Mouse (Mus musculus) left cerebral cortex, postnatal 10 days (tissue): Measurements from ENCODE around the gene Catsperd. TPM values are rescaled to one million over a fixed set of nuclear protein-coding genes. Genes with fewer than 3 reads are reported as not detected.
A peak's percentile ranks its signal among the peaks of the same experiment; 100 is the strongest.
"Not testable (repeated sequence)": the region's sequence is repeated elsewhere in the genome, so short reads cannot be mapped to it uniquely, and the experiment has no call there.

ENCODE experiments used
- DNase-seq, 2 experiments: peaks; one replicate each; pipeline ENCODE4 v3.0.0; 2021 to 2022; ENCODE audit warnings: low spot score in 2 of 2, mixed read lengths in 1 of 2; ENCODE audit errors: extremely low spot score in 1 of 2
- intact Hi-C: fragments of 180-260 bp; cut with DNase I; formaldehyde crosslinking; loops from one replicate; pipeline ENCODE4 v1.15.1; 2025
- total RNA-seq, 2 experiments: library from RNA; stranded (reverse); gene quantifications; 2 replicates each; pipeline ENCODE4 v1.2.3; 2021

Catsperd gene
- total RNA-seq, 2 experiments from 2014 or later: 0.41 to 0.73 TPM

DNA sequence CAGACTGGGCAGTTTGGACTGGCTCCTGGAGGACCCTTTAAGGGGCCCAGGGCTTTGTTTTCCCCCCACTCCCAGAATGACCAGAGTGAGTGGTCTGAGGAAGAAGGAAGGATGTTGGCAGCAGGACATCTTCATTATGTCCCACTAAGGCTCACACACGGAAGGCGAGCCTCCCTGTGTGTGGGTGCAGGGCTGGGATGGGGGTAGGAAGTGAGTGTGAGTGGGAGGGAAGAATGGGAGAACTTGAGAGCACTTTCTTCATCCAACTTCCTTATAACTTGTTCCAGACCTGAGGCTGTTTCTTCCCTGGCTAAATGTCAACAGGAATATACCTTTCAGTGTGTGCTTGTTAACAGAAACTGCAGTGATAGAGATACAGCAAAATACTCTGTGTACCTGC is 16.6 kb upstream of the Catsperd start:
- intact Hi-C loops: loop anchor here (5.0 kb wide), 1 partner anchor 61 kb away; the partner anchor contains the start of gene Ranbp3
- no peak for DNase-seq

DNA sequence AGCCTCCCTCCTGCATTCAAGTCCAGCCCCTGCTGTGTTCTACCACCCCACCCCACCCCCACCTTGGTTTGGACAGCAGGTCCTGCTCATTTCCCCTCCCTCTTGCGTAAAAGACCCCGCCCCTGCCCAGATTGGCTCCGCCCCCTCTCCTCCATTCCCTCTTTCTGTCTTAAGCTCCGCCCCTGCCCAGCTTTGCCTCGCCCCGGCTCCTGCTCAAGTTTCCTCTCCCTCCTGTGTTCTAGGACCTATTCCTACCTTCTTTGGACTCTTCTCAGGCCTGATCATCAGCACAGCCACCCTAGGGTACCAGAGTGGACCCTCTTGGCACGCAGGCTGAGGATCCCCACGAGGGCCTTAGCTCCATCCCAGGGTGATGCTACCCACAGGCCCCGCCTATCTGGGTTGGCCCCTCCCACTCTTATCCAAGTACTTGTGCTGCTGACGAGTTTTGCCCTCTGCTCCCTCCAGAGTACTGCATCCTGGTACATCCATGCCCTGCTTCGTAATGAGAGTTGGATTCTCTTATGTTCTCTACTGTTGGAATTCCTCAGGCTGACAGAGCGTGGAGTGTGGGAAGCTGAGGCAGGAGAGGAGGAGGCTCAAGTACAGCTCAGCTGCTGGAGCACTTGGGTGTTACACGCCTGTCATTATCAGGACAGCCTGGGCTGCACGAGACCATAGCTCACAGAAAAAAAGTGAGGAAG is 15.9 kb upstream of the Catsperd start:
- intact Hi-C loops: loop anchor here (5.0 kb wide), 1 partner anchor 60 kb away; the partner anchor contains the start of gene Ranbp3

DNA sequence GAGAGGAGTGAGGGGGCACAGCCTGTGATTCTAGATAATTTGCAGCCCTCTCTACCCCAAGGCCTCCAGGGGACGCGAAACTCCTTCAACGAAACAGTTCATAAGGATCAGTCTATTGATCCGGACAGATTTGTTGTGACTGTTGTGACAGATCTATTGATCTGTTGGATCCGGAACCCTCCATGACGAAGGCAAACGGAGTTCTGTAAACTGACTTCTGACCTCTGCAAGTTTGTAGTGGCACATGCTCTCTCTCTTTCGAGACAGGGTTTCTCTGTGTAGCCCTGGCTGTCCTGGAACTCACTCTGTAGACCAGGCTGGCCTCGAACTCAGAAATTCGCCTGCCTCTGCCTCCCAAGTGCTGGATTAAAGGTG is 15.4 kb upstream of the Catsperd start:
- intact Hi-C loops: loop anchor here (5.0 kb wide), 1 partner anchor 60 kb away; the partner anchor contains the start of gene Ranbp3
- DNase-seq: not testable (repeated sequence)

More for the DNA sequence above, 15.9 kb upstream of the Catsperd start:
- DNase-seq: peak in 1 of 2 experiments; percentile 78

DNA sequence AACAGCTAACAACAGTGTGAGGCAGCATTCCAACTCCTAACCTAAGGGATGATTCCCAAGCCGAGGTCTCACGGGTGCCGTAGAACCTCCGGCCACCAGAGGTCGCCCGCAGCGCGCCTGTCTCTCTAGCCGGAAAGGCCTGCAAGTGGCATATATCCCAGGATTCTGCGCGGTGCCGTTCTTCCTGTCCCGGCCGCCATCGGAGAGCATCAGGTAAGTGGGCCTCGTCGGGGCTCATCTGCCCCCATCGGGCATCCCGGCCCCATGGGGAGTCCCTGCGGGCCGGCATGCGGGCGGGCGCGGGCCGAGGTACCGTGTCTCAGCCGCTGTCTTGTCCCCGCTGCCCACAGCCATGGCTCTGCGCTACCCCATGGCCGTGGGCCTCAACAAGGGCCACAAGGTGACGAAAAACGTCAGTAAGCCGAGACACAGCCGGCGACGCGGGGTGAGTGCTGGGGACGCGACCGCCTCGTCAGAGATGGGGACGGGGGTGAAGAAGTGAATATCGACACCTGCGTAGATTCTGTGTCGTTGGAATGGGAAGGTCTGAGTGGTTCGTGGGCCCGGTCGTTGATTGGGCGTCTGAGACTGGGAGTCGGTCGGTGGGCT is 14.6 kb upstream of the Catsperd start, which contains the start of gene Rpl36:
Gene Rpl36 (plus strand): TSS at position 181 of the 609 bp plus-strand sequence.
- intact Hi-C loops: loop anchor here (5.0 kb wide), 1 partner anchor 59 kb away; the partner anchor contains the start of gene Ranbp3
- DNase-seq: peak; percentile 95

- intact Hi-C loops: loop anchor here (5.0 kb wide), 1 partner anchor 58 kb away; the partner anchor contains the start of gene Ranbp3
- peak in 1 of 2 experiments; percentile 61 for DNase-seq
Measured at GRCm38 (mm10) chr17:56613893-56614292, 14.1 kb upstream of the Catsperd start.

GRCm38 (mm10) chr17:56614391-56615135 is 13.4 kb upstream of the Catsperd start:
- peak in 1 of 2 experiments; percentile 54 for DNase-seq
- intact Hi-C loops: loop anchor here (5.0 kb wide), 1 partner anchor 58 kb away; the partner anchor contains the start of gene Ranbp3

DNA sequence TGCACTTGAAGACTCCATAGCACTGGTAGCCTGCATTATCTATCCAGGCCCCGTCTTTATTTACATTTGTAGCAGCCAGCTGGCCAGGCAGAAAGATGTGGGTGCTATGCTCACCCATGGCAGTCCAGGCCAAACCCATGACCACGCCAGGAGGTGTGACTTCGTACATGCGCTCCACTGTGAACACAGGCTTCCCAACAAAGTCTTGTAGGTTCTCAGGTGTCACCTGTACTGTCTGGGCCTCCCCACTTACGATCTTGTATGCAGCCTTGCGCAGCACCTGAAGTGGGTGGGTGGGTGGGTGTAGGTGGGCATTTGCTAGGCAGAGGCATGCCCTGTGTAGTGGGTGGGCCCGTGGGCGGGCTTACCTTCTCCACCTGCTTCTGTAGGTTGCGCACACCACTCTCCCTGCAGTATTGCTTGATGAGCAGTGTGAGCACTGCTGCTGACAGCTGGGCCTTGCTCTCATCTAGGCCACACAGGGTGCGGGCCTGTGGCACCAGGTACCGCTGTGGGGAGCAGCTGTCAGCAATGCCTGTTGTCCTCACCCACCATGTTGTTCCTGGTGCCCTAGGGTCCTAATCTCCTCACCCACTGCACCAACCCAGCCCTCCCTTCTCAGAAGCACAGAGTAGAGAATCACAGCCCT is 12.7 kb upstream of the Catsperd start:
- intact Hi-C loops: no loop called here
- DNase-seq: no peak

DNA sequence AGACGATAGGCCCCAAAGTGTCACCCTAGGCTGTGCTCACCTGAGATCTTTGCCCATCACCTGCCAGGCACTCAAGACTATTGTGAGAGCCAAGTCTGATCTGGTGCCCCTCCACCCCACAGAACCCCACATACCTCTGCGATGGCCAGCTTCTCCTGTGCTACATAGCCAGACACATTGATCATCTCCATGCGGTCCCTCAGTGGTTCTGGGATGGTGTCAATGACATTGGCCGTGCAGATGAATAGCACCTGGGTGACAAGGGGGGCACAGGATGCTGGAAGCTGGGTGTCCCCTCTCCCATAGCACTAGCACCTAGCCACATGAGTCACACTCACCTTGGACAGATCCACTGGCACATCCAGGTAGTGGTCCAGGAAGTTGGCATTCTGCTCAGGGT is 12.2 kb upstream of the Catsperd start:
- DNase-seq: no peak
- intact Hi-C loops: no loop called here

DNA sequence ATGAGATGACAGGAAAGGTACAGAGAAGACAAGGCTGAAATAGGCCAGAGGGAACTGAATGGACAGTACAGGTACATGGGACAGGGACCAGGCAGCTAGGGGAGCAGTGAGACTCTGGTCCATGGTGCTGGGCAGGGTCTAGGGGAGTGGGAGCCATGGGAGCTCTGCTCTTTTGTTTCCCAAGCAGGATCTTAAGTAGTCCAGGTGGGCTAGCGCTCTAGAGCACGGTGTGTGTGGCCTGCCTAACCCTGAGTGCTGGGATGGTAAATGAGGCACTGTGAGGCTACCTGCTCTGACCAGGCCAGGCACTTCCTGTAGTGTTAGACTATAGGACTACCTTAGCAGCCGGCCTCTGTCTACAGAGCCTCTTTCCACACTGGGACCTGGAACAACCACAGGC is 11.2 kb upstream of the Catsperd start:
- intact Hi-C loops: no loop called here
- DNase-seq: no peak

DNA sequence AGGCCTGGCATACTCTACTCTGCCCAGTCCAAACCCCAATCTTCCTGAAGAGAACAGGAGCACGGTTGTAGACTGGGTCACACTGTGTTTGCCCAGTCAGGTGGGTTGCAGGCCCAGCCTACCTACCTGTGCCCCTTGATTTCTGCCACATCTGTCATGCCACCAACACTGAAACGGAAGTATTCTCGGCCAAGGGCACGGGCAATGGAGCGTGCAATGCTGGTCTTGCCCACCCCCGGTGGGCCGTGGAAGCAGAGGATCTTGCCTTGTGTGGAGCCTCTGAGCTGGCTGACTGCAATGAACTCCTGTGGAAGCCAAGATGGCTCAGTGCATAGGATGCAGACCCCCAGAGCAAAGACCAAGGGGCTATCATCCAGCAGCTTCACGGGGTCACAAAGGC is 10.3 kb upstream of the Catsperd start:
- DNase-seq: no peak
- intact Hi-C loops: no loop called here

GRCm38 (mm10) chr17:56625495-56625894 is 2.4 kb upstream of the Catsperd start:
- DNase-seq: no peak
- intact Hi-C loops: loop anchor here (5.0 kb wide), 1 partner anchor 37 kb away; no protein-coding TSS in a partner anchor

DNA sequence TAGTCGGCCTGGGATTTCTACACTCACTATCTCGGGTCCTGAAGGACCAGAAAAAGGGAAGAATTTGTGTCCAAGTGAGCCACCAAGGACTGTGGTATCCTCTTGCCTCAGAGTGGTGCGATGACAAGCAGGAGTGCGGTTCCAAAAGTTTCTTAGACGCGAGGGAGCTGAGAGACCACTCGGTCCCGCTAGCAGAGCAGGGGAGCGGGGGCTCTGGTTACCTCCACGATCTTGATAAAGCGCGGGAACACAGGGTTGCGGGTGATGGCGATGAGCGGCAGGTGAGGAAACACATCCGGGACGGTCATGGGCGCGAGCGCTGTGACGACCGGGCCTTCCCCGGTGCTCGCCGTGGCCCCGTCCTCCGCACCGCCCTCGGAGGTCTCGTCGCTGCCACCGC is 1.7 kb upstream of the Catsperd start:
- intact Hi-C loops: loop anchor here (5.0 kb wide), 1 partner anchor 36 kb away; no protein-coding TSS in a partner anchor
- no peak for DNase-seq

DNA sequence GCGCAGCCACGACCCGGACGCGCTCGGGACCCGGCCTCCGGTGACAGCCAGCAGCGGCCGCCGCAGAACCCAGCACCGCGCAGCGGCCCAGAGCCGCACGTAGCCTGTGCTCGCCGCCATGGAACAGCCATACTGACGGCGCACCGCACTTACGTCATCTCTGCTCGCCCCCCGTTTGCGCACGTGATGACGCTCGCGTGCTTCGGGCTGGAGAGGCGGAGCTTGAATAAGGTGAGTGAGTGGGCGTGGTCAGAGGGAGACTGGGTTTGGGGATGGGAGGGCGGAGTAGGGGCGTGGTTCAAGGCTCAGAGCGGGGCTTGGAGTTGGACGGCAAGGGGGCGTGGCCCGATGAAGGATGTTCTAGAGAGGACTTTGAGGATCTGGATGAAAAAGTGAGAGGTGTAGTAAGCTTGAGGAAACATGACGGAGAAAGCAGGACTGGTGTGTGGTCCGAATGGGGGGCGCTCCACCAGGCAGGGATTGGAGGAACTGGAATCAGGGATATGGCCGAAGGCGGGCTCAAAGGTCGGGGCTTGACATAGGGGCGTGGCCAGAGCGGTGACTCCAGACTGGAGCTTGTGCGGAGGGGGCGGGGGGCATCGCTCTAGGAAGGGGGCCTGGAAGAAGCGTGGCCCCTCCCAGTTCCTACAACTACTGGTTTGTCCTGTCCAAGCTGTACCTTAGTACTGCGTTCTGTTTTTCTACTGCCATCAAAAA is 1.0 kb upstream of the Catsperd start, which contains the start of gene Lonp1:
Gene Lonp1 (minus strand): TSS at position 134 of the 717 bp plus-strand sequence.
- DNase-seq: peak; percentile 95 to 96
- intact Hi-C loops: loop anchor here (5.0 kb wide), 1 partner anchor 35 kb away; no protein-coding TSS in a partner anchor

DNA sequence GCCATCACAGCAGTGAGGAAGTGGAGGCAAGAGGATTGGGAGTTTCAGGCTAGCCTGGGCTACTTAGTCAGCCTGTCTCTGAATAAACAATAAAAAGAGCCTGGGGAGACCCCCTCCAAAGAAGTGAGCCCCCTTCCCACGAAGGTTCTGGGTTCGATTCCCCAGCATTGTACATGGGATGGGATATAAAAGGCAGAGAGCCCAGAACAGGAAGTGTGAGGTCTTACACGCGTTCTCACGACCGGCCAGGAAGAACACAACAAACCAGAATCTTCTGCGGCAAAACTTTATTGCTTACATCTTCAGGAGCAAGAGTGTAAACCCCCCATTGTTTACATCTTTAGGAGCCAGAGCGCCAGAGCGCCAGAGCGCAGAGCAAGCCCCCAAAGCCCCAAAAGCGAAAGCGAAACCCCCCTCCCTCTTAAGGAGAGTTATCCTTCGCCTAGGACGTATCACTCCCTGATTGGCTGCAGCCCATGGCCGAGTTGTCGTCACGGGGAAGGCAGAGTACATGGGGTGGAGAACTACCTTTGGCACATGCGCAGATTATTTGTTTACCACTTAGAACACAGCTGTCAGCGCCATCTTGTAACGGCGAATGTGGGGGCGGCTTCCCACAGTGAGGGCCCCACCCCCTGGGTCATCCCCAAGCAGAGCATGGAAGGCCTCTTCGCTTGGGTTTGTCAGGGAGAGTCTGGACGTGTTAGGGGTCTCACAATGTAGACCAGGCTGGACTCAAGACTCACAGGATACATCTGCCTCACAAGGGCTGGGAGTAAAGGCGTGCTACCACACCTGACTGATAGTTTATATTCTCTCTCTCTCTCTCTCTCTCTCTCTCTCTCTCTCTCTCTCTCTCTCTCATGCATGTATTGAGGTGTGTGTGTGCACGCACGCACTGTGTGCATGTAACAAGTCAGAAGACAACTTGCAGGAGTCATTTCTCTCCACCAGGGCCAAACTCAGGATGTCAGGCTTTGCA is 2.1 kb downstream of the Catsperd start:
- intact Hi-C loops: loop anchor here (5.0 kb wide), 1 partner anchor 32 kb away; no protein-coding TSS in a partner anchor
- not testable (repeated sequence) for DNase-seq

- intact Hi-C loops: no loop called here
- DNase-seq: no peak
Measured at GRCm38 (mm10) chr17:56631807-56632206, 3.9 kb downstream of the Catsperd start.

- intact Hi-C loops: no loop called here
- no peak for DNase-seq
Measured at GRCm38 (mm10) chr17:56634023-56634422, 6.1 kb downstream of the Catsperd start.

DNA sequence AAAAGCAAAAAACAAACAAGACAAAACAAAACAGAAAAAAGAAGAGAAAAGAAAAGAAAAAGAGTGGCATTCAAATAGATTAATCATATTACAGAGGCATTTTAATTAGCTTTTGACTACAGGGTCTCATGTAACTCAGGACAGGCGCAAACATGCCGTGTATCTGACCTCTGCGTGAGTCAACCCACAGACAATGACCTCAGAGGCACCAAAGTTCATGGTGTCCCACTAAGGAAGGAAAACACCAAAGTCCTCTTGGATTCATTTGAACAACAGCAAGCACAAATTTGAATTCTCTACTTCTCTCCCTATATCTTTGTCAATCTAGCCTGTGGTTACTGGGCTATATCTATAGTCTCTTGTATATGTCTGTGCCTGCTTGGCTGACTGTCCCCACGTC is 15.3 kb downstream of the Catsperd start:
- no peak for DNase-seq
- intact Hi-C loops: no loop called here
